Mouse (Mus musculus): Measurements from ENCODE around the gene Cnr1. TPM values are rescaled to one million over a fixed set of nuclear protein-coding genes. Genes with fewer than 3 reads are reported as not detected.

Cnr1 gene
- polyA plus RNA-seq, 1 experiment from 2014 or later, result 6.4 TPM

GRCm38 (mm10) chr4:33945742-33946141 is 21.3 kb downstream of the Cnr1 start:
- no peaks in the 10 kb centered on the region for H3K27me3 ChIP-seq (ENCODE audit: control insufficient read depth, insufficient read depth, low read length)
- no peaks in the 10 kb centered on the region for H3K9me3 ChIP-seq (ENCODE audit: control insufficient read depth, low read depth, low read length)
- H3K4me3 ChIP-seq (ENCODE audit: low read depth, low read length), result no peak overlapping the region
- H3K36me3 ChIP-seq (ENCODE audit: control insufficient read depth, insufficient read depth, low read length), result no peaks in the 10 kb centered on the region
- ATAC-seq (ENCODE audit: insufficient number of reproducible peaks, insufficient read depth, low FRiP score, low read depth), result no peak
- no peak overlapping the region for H3K27ac ChIP-seq (ENCODE audit: low read length)
- WGBS, result 83% methylated on average over 2 of the region's 2 CpGs
- H3K4me1 ChIP-seq (ENCODE audit: control insufficient read depth, insufficient read depth, low read length), result no peaks in the 10 kb centered on the region
- H3K9ac ChIP-seq (replicated peaks; ENCODE audit: low read depth, low read length), result no peak overlapping the region
- H3K4me2 ChIP-seq (replicated peaks; ENCODE audit: low read depth, low read length), result no peak overlapping the region

DNA sequence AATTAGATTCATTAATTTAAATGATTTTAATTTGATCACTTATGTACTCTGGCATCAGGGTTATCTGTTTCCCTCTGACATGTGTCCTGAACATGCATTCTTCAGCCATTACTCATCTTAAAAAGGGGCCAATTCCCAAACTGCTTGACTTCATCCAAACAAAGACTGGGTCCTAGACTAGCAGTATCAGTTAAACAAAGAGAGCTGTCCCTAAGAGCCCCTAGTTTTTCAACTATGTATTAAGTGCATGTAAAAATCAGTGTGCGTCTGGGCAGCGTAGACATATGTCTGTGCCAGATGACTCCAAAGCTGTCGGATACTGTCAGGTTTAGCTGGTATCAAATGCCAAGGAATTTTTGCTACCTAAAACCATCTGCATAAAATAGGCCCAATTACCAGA is 23.2 kb downstream of the Cnr1 start:
- Histone ChIP-seq H3K36me3 (ENCODE audit: control insufficient read depth, insufficient read depth, low read length) (no peaks in the 10 kb centered on the region), H3K9me3 (ENCODE audit: control insufficient read depth, low read depth, low read length) (no peaks in the 10 kb centered on the region), H3K9ac (replicated peaks; ENCODE audit: low read depth, low read length) (no peak overlapping the region), H3K4me2 (replicated peaks; ENCODE audit: low read depth, low read length) (no peak overlapping the region), H3K27me3 (ENCODE audit: control insufficient read depth, insufficient read depth, low read length) (no peaks in the 10 kb centered on the region), H3K4me3 (ENCODE audit: low read depth, low read length) (no peak overlapping the region), H3K27ac (ENCODE audit: low read length) (no peak overlapping the region), H3K4me1 (ENCODE audit: control insufficient read depth, insufficient read depth, low read length) (no peaks in the 10 kb centered on the region)
- ATAC-seq (ENCODE audit: insufficient number of reproducible peaks, insufficient read depth, low FRiP score, low read depth), result no peak
- WGBS, result 70% methylated on average over 3 of the region's 3 CpGs

DNA sequence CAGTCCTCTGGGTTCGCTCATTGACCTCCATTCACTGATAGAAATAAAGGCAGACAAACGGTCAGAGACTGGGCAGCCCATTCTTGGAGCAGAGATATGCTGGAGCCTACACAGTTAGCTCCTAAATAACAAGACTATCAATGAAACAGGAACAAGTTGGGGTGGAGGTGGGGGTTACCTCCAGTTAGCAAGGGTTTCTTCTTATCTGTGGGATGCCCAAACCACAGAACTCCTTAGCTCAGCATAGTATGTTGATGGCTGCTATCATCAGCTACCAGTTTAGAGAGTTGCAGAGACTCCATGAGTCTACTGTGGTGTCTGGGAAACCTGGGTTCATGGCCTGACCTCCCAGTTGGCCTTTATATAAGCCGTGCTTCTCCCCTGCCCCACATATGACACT is 33.0 kb downstream of the Cnr1 start:
- no peak for ATAC-seq (ENCODE audit: insufficient number of reproducible peaks, insufficient read depth, low FRiP score, low read depth)

DNA sequence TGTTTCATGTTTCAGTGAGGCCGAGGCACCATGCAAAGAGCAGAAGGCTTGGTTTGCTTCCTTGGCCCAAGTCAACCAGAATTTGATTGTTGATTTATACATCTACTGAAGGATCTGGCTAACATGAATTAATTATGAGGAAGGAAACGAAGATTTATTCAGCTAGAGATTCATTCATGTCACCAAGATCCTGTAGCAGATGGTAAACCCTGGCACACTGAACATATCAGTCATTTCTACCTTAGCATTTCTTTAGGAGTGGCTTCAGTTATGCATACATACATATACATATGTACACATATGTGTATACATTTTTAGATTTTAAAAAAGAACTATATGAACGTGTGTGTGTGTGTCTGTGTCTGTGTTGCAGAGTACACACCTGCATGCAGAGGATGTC is 34.1 kb downstream of the Cnr1 start:
- Histone ChIP-seq H3K4me2 (replicated peaks; ENCODE audit: low read depth, low read length) (no peak overlapping the region), H3K36me3 (ENCODE audit: control insufficient read depth, insufficient read depth, low read length) (no peaks in the 10 kb centered on the region), H3K4me3 (ENCODE audit: low read depth, low read length) (no peak overlapping the region), H3K9me3 (ENCODE audit: control insufficient read depth, low read depth, low read length) (no peaks in the 10 kb centered on the region), H3K4me1 (ENCODE audit: control insufficient read depth, insufficient read depth, low read length) (no peaks in the 10 kb centered on the region), H3K27ac (ENCODE audit: low read length) (no peak overlapping the region), H3K27me3 (ENCODE audit: control insufficient read depth, insufficient read depth, low read length) (no peaks in the 10 kb centered on the region), H3K9ac (replicated peaks; ENCODE audit: low read depth, low read length) (no peak overlapping the region)
- no peak for ATAC-seq (ENCODE audit: insufficient number of reproducible peaks, insufficient read depth, low FRiP score, low read depth)
- WGBS, result 84% methylated on average over 3 of the region's 3 CpGs

More for the DNA sequence above, 33.0 kb downstream of the Cnr1 start:
- Histone ChIP-seq H3K4me2 (replicated peaks; ENCODE audit: low read depth, low read length) (no peak overlapping the region), H3K9ac (replicated peaks; ENCODE audit: low read depth, low read length) (no peak overlapping the region), H3K27ac (ENCODE audit: low read length) (no peak overlapping the region), H3K27me3 (ENCODE audit: control insufficient read depth, insufficient read depth, low read length) (no peaks in the 10 kb centered on the region), H3K36me3 (ENCODE audit: control insufficient read depth, insufficient read depth, low read length) (no peaks in the 10 kb centered on the region), H3K9me3 (ENCODE audit: control insufficient read depth, low read depth, low read length) (no peaks in the 10 kb centered on the region), H3K4me3 (ENCODE audit: low read depth, low read length) (no peak overlapping the region), H3K4me1 (ENCODE audit: control insufficient read depth, insufficient read depth, low read length) (no peaks in the 10 kb centered on the region)
- WGBS, result 84% methylated on average over 3 of the region's 3 CpGs

DNA sequence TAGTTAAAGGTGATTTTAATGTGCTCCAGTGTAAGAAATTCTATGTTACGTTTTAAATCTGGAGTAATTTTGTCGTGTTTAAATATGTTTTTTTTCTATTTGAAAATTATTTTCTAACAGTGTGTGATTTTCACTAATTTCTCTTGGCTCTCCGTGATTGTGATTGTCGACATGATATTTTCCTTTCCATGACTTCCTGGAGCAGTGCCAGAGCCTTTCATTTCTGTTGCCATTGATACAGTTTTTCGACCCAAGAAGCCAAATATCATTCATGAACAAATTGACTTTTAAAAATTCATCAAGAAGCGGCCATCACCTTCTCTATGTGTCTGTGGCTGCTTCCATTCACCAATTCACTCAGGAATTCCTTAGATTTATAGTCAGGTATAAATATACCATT is 35.4 kb downstream of the Cnr1 start:
- 80% methylated on average over 6 of the region's 6 CpGs for WGBS
- no peaks in the 10 kb centered on the region for H3K36me3 ChIP-seq (ENCODE audit: control insufficient read depth, insufficient read depth, low read length)
- no peaks in the 10 kb centered on the region for H3K9me3 ChIP-seq (ENCODE audit: control insufficient read depth, low read depth, low read length)
- no peak for ATAC-seq (ENCODE audit: insufficient number of reproducible peaks, insufficient read depth, low FRiP score, low read depth)
- H3K27ac ChIP-seq (ENCODE audit: low read length), result no peak overlapping the region
- no peak overlapping the region for H3K4me3 ChIP-seq (ENCODE audit: low read depth, low read length)
- H3K4me1 ChIP-seq (ENCODE audit: control insufficient read depth, insufficient read depth, low read length), result no peaks in the 10 kb centered on the region
- H3K9ac ChIP-seq (replicated peaks; ENCODE audit: low read depth, low read length), result no peak overlapping the region
- H3K4me2 ChIP-seq (replicated peaks; ENCODE audit: low read depth, low read length), result no peak overlapping the region
- H3K27me3 ChIP-seq (ENCODE audit: control insufficient read depth, insufficient read depth, low read length), result no peaks in the 10 kb centered on the region

DNA sequence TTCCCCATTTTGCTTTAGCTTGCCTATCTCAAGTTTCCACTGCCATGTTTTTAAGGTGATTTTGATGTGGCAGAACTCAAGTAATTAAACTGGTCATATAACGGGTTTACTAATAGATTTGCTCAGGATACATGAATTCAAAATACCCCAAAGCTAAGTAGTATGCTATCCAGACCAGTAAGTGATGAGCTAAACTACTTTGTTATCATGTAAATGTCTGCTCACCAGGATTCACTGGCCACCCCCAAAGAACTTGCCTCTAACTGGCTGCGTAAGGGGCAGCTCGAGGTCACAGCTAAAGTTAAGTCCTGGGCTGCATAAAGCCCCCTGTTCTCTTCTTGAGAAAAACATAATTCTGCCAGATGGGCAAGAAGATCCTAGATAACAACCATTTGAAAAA is 46.3 kb downstream of the Cnr1 start:
- no peak overlapping the region for H3K27ac ChIP-seq (ENCODE audit: low read length)
- H3K36me3 ChIP-seq (ENCODE audit: control insufficient read depth, insufficient read depth, low read length), result no peaks in the 10 kb centered on the region
- no peaks in the 10 kb centered on the region for H3K9me3 ChIP-seq (ENCODE audit: control insufficient read depth, low read depth, low read length)
- H3K4me3 ChIP-seq (ENCODE audit: low read depth, low read length), result no peak overlapping the region
- WGBS, result 80% methylated on average over 3 of the region's 3 CpGs
- ATAC-seq (ENCODE audit: insufficient number of reproducible peaks, insufficient read depth, low FRiP score, low read depth), result no peak
- H3K9ac ChIP-seq (replicated peaks; ENCODE audit: low read depth, low read length), result no peak overlapping the region
- H3K27me3 ChIP-seq (ENCODE audit: control insufficient read depth, insufficient read depth, low read length), result no peaks in the 10 kb centered on the region
- H3K4me2 ChIP-seq (replicated peaks; ENCODE audit: low read depth, low read length), result no peak overlapping the region
- H3K4me1 ChIP-seq (ENCODE audit: control insufficient read depth, insufficient read depth, low read length), result no peaks in the 10 kb centered on the region

DNA sequence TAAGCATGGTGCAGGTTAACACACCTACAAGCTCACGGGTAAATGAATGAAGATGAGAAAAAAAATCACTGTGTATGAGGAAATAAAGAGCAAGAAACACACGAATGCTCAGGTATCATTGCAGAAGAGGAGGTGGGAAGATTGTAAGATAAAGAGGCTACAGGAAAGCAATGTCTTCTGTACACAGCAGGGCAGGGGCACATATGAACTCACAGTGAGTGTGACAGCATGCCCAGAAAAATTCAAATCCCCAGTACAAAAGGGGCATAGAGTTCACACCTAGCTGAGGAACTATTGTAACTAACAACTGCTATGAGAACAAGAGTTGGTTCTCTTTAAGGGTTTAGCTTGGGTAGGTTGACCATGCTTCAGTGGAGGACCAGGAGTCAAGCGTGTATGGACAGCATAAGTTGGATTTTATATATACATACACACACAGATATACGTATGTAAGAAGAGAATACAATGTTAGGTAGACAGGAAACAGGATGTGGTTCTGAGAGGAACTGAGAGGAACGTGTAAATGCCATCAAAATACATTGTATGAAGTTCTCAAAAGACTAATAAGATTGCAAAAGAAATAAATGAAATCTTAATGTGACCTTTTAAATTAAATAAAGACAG is 64.2 kb downstream of the Cnr1 start:
- no peaks in the 10 kb centered on the region for H3K4me1 ChIP-seq (ENCODE audit: control insufficient read depth, insufficient read depth, low read length)
- no peak overlapping the region for H3K27ac ChIP-seq (ENCODE audit: low read length)
- no peak overlapping the region for H3K4me2 ChIP-seq (replicated peaks; ENCODE audit: low read depth, low read length)
- H3K4me3 ChIP-seq (ENCODE audit: low read depth, low read length), result no peak overlapping the region
- no peaks in the 10 kb centered on the region for H3K9me3 ChIP-seq (ENCODE audit: control insufficient read depth, low read depth, low read length)
- ATAC-seq (ENCODE audit: insufficient number of reproducible peaks, insufficient read depth, low FRiP score, low read depth), result no peak
- H3K27me3 ChIP-seq (ENCODE audit: control insufficient read depth, insufficient read depth, low read length), result no peaks in the 10 kb centered on the region
- no peak overlapping the region for H3K9ac ChIP-seq (replicated peaks; ENCODE audit: low read depth, low read length)
- 78% methylated on average over 5 of the region's 5 CpGs for WGBS
- no peaks in the 10 kb centered on the region for H3K36me3 ChIP-seq (ENCODE audit: control insufficient read depth, insufficient read depth, low read length)

DNA sequence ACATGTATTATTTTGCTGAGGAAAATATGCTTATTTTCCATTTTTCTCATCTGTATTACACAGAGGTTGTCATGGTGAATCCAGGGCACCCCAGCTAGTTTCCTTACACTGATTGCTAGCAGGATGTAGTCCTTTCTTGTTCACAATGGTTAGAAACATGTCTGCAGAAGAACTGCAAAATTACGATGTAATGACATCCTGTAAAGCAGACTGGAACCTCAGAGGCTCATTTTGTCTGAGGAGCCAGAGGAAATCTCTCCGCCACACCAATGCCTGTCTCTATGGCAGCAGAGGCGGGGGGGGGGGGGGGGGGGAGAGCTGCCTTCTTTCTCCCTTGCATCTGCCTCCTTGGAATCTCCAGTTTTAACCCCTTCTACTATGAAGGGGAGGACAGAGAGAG is 68.3 kb downstream of the Cnr1 start:
- no peak overlapping the region for H3K4me2 ChIP-seq (replicated peaks; ENCODE audit: low read depth, low read length)
- no peak overlapping the region for H3K27ac ChIP-seq (ENCODE audit: low read length)
- 39% methylated on average over 3 of the region's 3 CpGs for WGBS
- no peak overlapping the region for H3K9ac ChIP-seq (replicated peaks; ENCODE audit: low read depth, low read length)
- ATAC-seq (ENCODE audit: insufficient number of reproducible peaks, insufficient read depth, low FRiP score, low read depth), result no peak
- no peaks in the 10 kb centered on the region for H3K36me3 ChIP-seq (ENCODE audit: control insufficient read depth, insufficient read depth, low read length)
- H3K27me3 ChIP-seq (ENCODE audit: control insufficient read depth, insufficient read depth, low read length), result no peaks in the 10 kb centered on the region
- no peaks in the 10 kb centered on the region for H3K4me1 ChIP-seq (ENCODE audit: control insufficient read depth, insufficient read depth, low read length)
- H3K4me3 ChIP-seq (ENCODE audit: low read depth, low read length), result no peak overlapping the region
- H3K9me3 ChIP-seq (ENCODE audit: control insufficient read depth, low read depth, low read length), result no peaks in the 10 kb centered on the region

- H3K36me3 ChIP-seq (ENCODE audit: control insufficient read depth, insufficient read depth, low read length), result no peaks in the 10 kb centered on the region
- no peak overlapping the region for H3K4me3 ChIP-seq (ENCODE audit: low read depth, low read length)
- H3K9ac ChIP-seq (replicated peaks; ENCODE audit: low read depth, low read length), result no peak overlapping the region
- no peaks in the 10 kb centered on the region for H3K4me1 ChIP-seq (ENCODE audit: control insufficient read depth, insufficient read depth, low read length)
- H3K4me2 ChIP-seq (replicated peaks; ENCODE audit: low read depth, low read length), result no peak overlapping the region
- H3K27ac ChIP-seq (ENCODE audit: low read length), result no peak overlapping the region
- no peaks in the 10 kb centered on the region for H3K9me3 ChIP-seq (ENCODE audit: control insufficient read depth, low read depth, low read length)
- ATAC-seq (ENCODE audit: insufficient number of reproducible peaks, insufficient read depth, low FRiP score, low read depth), result no peak
- no peaks in the 10 kb centered on the region for H3K27me3 ChIP-seq (ENCODE audit: control insufficient read depth, insufficient read depth, low read length)
Measured at GRCm38 (mm10) chr4:33996382-33996781, 72.0 kb downstream of the Cnr1 start.
